In the genomic region with DNA sequence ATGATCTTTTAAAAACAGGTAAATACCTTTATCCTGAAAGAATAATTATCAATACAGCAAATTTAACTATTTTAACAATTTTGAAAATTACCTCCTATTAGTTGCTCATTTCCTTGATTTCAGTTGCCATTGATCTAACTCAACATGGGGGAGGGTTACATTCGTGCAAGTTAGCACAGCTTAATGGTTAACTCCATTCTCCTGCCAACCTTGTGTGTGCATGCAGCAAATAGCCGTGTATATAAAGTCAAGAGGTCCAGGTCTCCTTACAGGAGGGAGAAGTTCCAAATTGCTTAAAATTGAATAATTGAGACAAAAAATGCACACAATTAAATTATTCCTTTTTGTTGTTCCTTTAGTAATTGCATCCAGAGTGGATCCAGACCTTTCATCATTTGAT, we compare ENCODE assay signal across 24 mouse cellular contexts. TPM values are rescaled to one million over a fixed set of nuclear protein-coding genes. Genes with fewer than 3 reads are reported as not detected.
DNase-seq lines count a peak whose midpoint lies in the region; ATAC-seq and TF ChIP-seq lines count a peak whose summit lies in the region.
"Had no signal": no experiment of that assay in that cellular context is flagged by ENCODE, and none has a peak within 500 bp of the region (broad histone marks: within the 10 kb centered on the region; RNA-seq: fewer than 3 reads in every experiment).

Gene Angptl3 (plus strand): TSS at position 269 of the 400 bp plus-strand sequence.

- H3K27me3 ChIP-seq in stomach, embryonic 15.5 days (replicated peaks): no peaks in the 10 kb centered on the region
- H3K27me3 ChIP-seq in stomach, postnatal 0 days (ENCODE audit: control insufficient read depth, insufficient read depth, low read length): no peaks in the 10 kb centered on the region
- no peaks in the 10 kb centered on the region for H3K27me3 ChIP-seq in liver, embryonic 12.5 days (replicated peaks)
- no peaks in the 10 kb centered on the region for H3K27me3 ChIP-seq in hindbrain, embryonic 14.5 days (ENCODE audit: control insufficient read depth, insufficient read depth, low read length)
- H3K27me3 ChIP-seq: forebrain, embryonic 13.5 days; heart, embryonic 15.5 days; limb, embryonic 12.5 days; megakaryocyte, embryonic 14.5 days; neural tube, embryonic 15.5 days had no signal

- H3K4me3 ChIP-seq in stomach, embryonic 15.5 days (replicated peaks): no peak within 1 kb of the TSS
- no peak within 1 kb of the TSS for H3K4me3 ChIP-seq in stomach, postnatal 0 days (ENCODE audit: low read depth, low read length)
- no peak within 1 kb of the TSS for H3K4me3 ChIP-seq in liver, embryonic 12.5 days
- no peak within 1 kb of the TSS for H3K4me3 ChIP-seq in hindbrain, embryonic 14.5 days (replicated peaks; ENCODE audit: low read length)
- H3K4me3 ChIP-seq: embryonic facial prominence, embryonic 10.5 days; forebrain, embryonic 13.5 days; heart, embryonic 15.5 days; limb, embryonic 12.5 days; megakaryocyte, embryonic 14.5 days; neural tube, embryonic 15.5 days had no signal

- no peak for TF ChIP-seq EP300 in stomach, postnatal 0 days (optimal IDR thresholded peaks at IDR 0.05)

- H3K36me3 ChIP-seq in stomach, embryonic 15.5 days: no peaks in the 10 kb centered on the region
- H3K36me3 ChIP-seq in stomach, postnatal 0 days (ENCODE audit: control insufficient read depth, insufficient read depth, low read length): peaks cover 3% of the 10 kb centered on the region; the same call in 1 of the 2 replicates
- no peaks in the 10 kb centered on the region for H3K36me3 ChIP-seq in liver, embryonic 12.5 days
- peaks cover 8% of the 10 kb centered on the region for H3K36me3 ChIP-seq in hindbrain, embryonic 14.5 days (replicated peaks; ENCODE audit: control insufficient read depth, insufficient read depth)
- H3K36me3 ChIP-seq: heart, embryonic 15.5 days; limb, embryonic 12.5 days; neural tube, embryonic 15.5 days had no signal

- DNase-seq in kidney, adult 18-20 months: peak; percentile 38
- DNase-seq in kidney, postnatal 10 days: no peak
- no peak for DNase-seq in stomach, postnatal 0 days (ENCODE audit: low spot score)
- DNase-seq in yolk sac, embryonic 10.5 days (ENCODE audit: low spot score): peak; percentile 19
- no peak for DNase-seq in hindbrain, embryonic 14.5 days (ENCODE audit: low spot score)
- no peak for DNase-seq in frontal cortex, postnatal 36 days (ENCODE audit: low spot score in 2 of 2)
- DNase-seq: adrenal gland, adult 2 months; cerebellum, adult 11-12 months; cerebellum, postnatal 36 days; gastrocnemius, postnatal 14 days; heart, adult 18-20 months; right cerebral cortex, postnatal 14 days; spleen, adult 18-20 months; thymus, adult 18-20 months; thymus, postnatal 4 days had no signal

- H3K9ac ChIP-seq in stomach, embryonic 15.5 days: no peak within 1 kb of the TSS
- H3K9ac ChIP-seq in stomach, postnatal 0 days (ENCODE audit: low read length): no peak within 1 kb of the TSS
- no peak within 1 kb of the TSS for H3K9ac ChIP-seq in liver, embryonic 12.5 days
- no peak within 1 kb of the TSS for H3K9ac ChIP-seq in hindbrain, embryonic 14.5 days
- H3K9ac ChIP-seq: forebrain, embryonic 13.5 days; heart, embryonic 15.5 days; limb, embryonic 12.5 days; neural tube, embryonic 15.5 days had no signal

- no peak within 1 kb of the TSS for H3K4me2 ChIP-seq in stomach, embryonic 15.5 days
- H3K4me2 ChIP-seq in stomach, postnatal 0 days (replicated peaks; ENCODE audit: low read depth): no peak within 1 kb of the TSS
- H3K4me2 ChIP-seq in liver, embryonic 12.5 days: no peak within 1 kb of the TSS; the same call in 1 of the 2 replicates
- H3K4me2 ChIP-seq in hindbrain, embryonic 14.5 days (replicated peaks): no peak within 1 kb of the TSS
- H3K4me2 ChIP-seq: forebrain, embryonic 13.5 days; heart, embryonic 15.5 days; limb, embryonic 12.5 days; neural tube, embryonic 15.5 days had no signal

- H3K4me1 ChIP-seq in stomach, embryonic 15.5 days: no peaks in the 10 kb centered on the region
- H3K4me1 ChIP-seq in stomach, postnatal 0 days (replicated peaks; ENCODE audit: control insufficient read depth, insufficient read depth): no peaks in the 10 kb centered on the region
- 0 out of 2 replicates have a peak, but pooled peaks cover 3% of the 10 kb centered on the region for H3K4me1 ChIP-seq in liver, embryonic 12.5 days
- H3K4me1 ChIP-seq in hindbrain, embryonic 14.5 days (replicated peaks; ENCODE audit: control insufficient read depth, insufficient read depth, low read length): no peaks in the 10 kb centered on the region
- H3K4me1 ChIP-seq: embryonic facial prominence, embryonic 10.5 days; forebrain, embryonic 13.5 days; heart, embryonic 15.5 days; limb, embryonic 12.5 days; neural tube, embryonic 15.5 days had no signal

- no peak within 1 kb of the TSS for H3K27ac ChIP-seq in stomach, embryonic 15.5 days
- H3K27ac ChIP-seq in stomach, postnatal 0 days (replicated peaks): no peak within 1 kb of the TSS
- no peak within 1 kb of the TSS for H3K27ac ChIP-seq in liver, embryonic 12.5 days
- H3K27ac ChIP-seq in hindbrain, embryonic 14.5 days: no peak within 1 kb of the TSS
- H3K27ac ChIP-seq: embryonic facial prominence, embryonic 10.5 days; forebrain, embryonic 13.5 days; heart, embryonic 15.5 days; limb, embryonic 12.5 days; neural tube, embryonic 15.5 days had no signal

- ATAC-seq in stomach, embryonic 15.5 days (ENCODE audit: insufficient read depth, low FRiP score, low read depth): no peak
- no peak for ATAC-seq in stomach, postnatal 0 days (ENCODE audit: low FRiP score, low TSS enrichment)
- no peak for ATAC-seq in liver, embryonic 12.5 days
- ATAC-seq in hindbrain, embryonic 14.5 days (ENCODE audit: low FRiP score): no peak
- ATAC-seq: forebrain, embryonic 13.5 days; midbrain, embryonic 16.5 days had no signal

- 56% methylated on average over 2 of the region's 2 CpGs for WGBS in stomach, embryonic 15.5 days
- WGBS in stomach, postnatal 0 days: 53% methylated on average over 2 of the region's 2 CpGs
- WGBS in liver, embryonic 12.5 days (ENCODE audit: insufficient replicate concordance): 74% methylated on average over 2 of the region's 2 CpGs
- 72% methylated on average over 2 of the region's 2 CpGs for WGBS in hindbrain, embryonic 14.5 days

- no peak for TF ChIP-seq CTCF in stomach, postnatal 0 days (IDR thresholded peaks at IDR 0.05; ENCODE audit: low read depth)

- H3K9me3 ChIP-seq in stomach, embryonic 15.5 days: no peaks in the 10 kb centered on the region
- no peaks in the 10 kb centered on the region for H3K9me3 ChIP-seq in stomach, postnatal 0 days (ENCODE audit: control insufficient read depth, low read length)
- H3K9me3 ChIP-seq in liver, embryonic 12.5 days (replicated peaks): no peaks in the 10 kb centered on the region
- no peaks in the 10 kb centered on the region for H3K9me3 ChIP-seq in hindbrain, embryonic 14.5 days (ENCODE audit: control insufficient read depth, low read length)
- H3K9me3 ChIP-seq: embryonic facial prominence, embryonic 10.5 days; forebrain, embryonic 13.5 days; heart, embryonic 15.5 days; limb, embryonic 12.5 days; megakaryocyte, embryonic 14.5 days; neural tube, embryonic 15.5 days had no signal

RNA-seq across cellular contexts. Expression of gene Angptl3, which starts in this region (rescaled TPM):
- polyA plus RNA-seq in stomach, embryonic 15.5 days (2015; fragmentation: Nextera tagmentation; extraction: Ambion mirVana): 3.3 and 11.0 TPM in 2 replicates
- 0.81 and 1.4 TPM in 2 replicates for polyA plus RNA-seq in stomach, postnatal 0 days (2015; fragmentation: Nextera tagmentation; extraction: Ambion mirVana)
- 18.0 and 20.3 TPM in 2 replicates for polyA plus RNA-seq in liver, embryonic 12.5 days (2016; fragmentation: Nextera tagmentation; extraction: Ambion mirVana)
- polyA plus RNA-seq in hindbrain, embryonic 14.5 days (2014; fragmentation: Nextera tagmentation; extraction: Ambion mirVana): 0.82 and 1.3 TPM in 2 replicates

Comparison
In these comparisons a context has a peak if more than half of its experiments do, and no peak if none do; other contexts are left out.
1. DNase-seq: peak in kidney, adult 18-20 months (single experiment) and yolk sac, embryonic 10.5 days (single experiment); none in kidney, postnatal 10 days (single experiment), stomach, postnatal 0 days (single experiment), hindbrain, embryonic 14.5 days (single experiment) and frontal cortex, postnatal 36 days (0 of 2).